15 mouse cellular contexts compared by ENCODE assay signal in the genomic region with DNA sequence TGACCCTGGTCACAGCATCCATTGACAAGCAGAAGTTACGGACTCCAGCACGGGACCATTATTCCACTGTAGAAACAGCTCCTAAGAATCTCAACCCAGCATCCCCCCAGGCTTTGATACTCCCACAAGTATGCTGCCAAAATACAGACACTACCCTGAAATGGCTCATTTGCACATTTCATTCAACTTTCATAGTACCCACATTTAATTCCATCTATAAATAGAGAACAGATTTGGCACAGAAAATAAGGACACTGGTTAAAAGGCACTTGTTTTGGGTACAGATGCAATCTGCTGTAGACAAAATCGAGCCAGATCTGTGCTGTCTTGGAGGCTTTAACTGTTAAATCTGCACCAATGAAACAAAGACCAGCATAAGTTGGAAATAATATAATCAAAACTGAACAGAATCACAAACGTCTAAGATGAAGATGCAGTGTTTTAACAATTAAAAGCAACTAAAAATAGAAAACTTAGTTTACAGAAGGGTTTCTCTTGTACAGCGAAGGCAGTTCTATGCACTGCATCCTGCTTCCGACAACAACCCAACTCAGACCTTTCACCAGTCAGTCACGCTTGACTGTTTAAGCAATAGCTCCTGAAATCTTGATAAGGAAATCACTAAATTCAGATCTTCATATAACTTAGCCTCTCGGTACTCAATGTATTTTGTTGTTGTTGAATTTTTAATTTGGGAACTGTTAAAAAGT.
A peak's percentile ranks its signal among the peaks of the same experiment; 100 is the strongest.
DNase-seq lines count a peak whose midpoint lies in the region; ATAC-seq and TF ChIP-seq lines count a peak whose summit lies in the region.
"Had no signal": no experiment of that assay in that cellular context is flagged by ENCODE, and none has a peak within 500 bp of the region (broad histone marks: within the 10 kb centered on the region; RNA-seq: fewer than 3 reads in every experiment).

No protein-coding gene starts in this region.

- intact Hi-C loops in left cerebral cortex, postnatal 14 days (cut with DNase I): loop anchor here (5.0 to 10.0 kb wide), 2 partner anchors 63 to 130 kb away; a partner anchor contains a TSS
- intact Hi-C loops in left cerebral cortex, postnatal 36 days (cut with DNase I): no loop called here

- TF ChIP-seq CTCF in brain, embryonic 14.5 days (IDR thresholded peaks at IDR 0.05; ENCODE audit: borderline replicate concordance, extremely low read depth, insufficient read depth, insufficient read length): no peak

- DNase-seq in frontal cortex, postnatal 25 days (ENCODE audit: low spot score in 2 of 2): no peak
- peak; percentile 34 to 61 for DNase-seq in left cerebral cortex, postnatal 14 days (ENCODE audit: low spot score in 2 of 2)
- DNase-seq in left cerebral cortex, postnatal 36 days (ENCODE audit: low spot score in 2 of 2): no peak
- DNase-seq in brain, embryonic 14.5 days (ENCODE audit: low read depth): peak; percentile 72
- peak; percentile 15 to 28 for DNase-seq in layer of hippocampus, adult 8-10 months (ENCODE audit: low spot score in 2 of 2)
- no peak for DNase-seq in ovary, postnatal 36 days (ENCODE audit: low spot score)
- DNase-seq: adrenal gland, postnatal 10 days; B cell, adult 2 months; cerebellum, postnatal 10 days; gastrocnemius, postnatal 36 days; heart, postnatal 10 days; lung, postnatal 10 days had no signal

- TF ChIP-seq POLR2A in brain, embryonic 14.5 days (IDR thresholded peaks at IDR 0.05; ENCODE audit: borderline replicate concordance, extremely low read depth, insufficient read depth, insufficient read length, poor library complexity, severe bottlenecking): no peak

- ATAC-seq in frontal cortex, adult (ENCODE audit: low TSS enrichment): peak; percentile 91
- ATAC-seq: intestine, postnatal 0 days; midbrain, embryonic 15.5 days had no signal

Comparison
In these comparisons a context has a peak if more than half of its experiments do, and no peak if none do; other contexts are left out.
1. DNase-seq: peak in left cerebral cortex, postnatal 14 days (2 of 2), brain, embryonic 14.5 days (single experiment) and layer of hippocampus, adult 8-10 months (2 of 2); none in frontal cortex, postnatal 25 days (0 of 2), left cerebral cortex, postnatal 36 days (0 of 2) and ovary, postnatal 36 days (single experiment).